Mouse (Mus musculus): ENCODE results near the gene Gm20518.

DNA sequence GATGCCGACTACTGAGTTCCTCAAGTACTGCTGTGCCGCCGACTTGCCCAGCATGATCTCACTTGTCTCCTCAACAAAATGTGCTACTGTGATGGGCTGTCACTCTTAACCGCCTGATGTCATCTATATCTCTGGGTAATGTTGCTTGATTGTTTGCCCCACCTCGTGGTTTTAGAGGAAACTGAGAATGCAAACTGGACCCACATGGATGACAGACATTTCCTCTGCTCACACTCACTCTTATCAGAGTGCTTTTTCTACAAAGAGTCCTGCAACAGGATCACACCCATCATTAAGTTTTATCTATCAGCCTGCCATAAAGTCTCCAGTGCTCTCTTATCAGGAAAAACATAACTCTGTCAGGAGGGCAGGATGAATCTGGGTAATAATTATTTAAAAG is 20.2 kb downstream of the Gm20518 start:
- no peak for TF ChIP-seq CTCF (IDR thresholded peaks at IDR 0.05; ENCODE audit: low read depth, low read length)
- no peak for TF ChIP-seq GATA1 (IDR thresholded peaks at IDR 0.05; ENCODE audit: borderline replicate concordance, low read length)
- no peak for TF ChIP-seq GATA2 (IDR thresholded peaks at IDR 0.05; ENCODE audit: borderline replicate concordance, low read depth, low read length)
